Mouse (Mus musculus): ENCODE measurements around the gene Fbxo27. TPM values are rescaled to one million over a fixed set of nuclear protein-coding genes. Genes with fewer than 3 reads are reported as not detected.
"Not testable (repeated sequence)": the region's sequence is repeated elsewhere in the genome, so short reads cannot be mapped to it uniquely, and the experiment has no call there.

Gene Fbxo27
- total and polyA plus RNA-seq, 3 experiments = not detected

- Histone ChIP-seq H3K27ac (ENCODE audit: insufficient read depth, low read depth) (no peak overlapping the region), H3K36me3 (replicated peaks in 1 of 2; ENCODE audit: control insufficient read depth in 1 of 2, insufficient read depth in 1 of 2, low read length in 1 of 2) (no peaks in the 10 kb centered on the region), H3K9ac (ENCODE audit: insufficient read depth, low read depth) (no peak overlapping the region), H3K9me3 (replicated peaks; ENCODE audit: low read length) (no peaks in the 10 kb centered on the region), H3K79me2 (replicated peaks; ENCODE audit: control insufficient read depth, extremely low read depth, insufficient read depth, poor library complexity, severe bottlenecking) (no peaks in the 10 kb centered on the region), H3K4me2 (ENCODE audit: insufficient read depth, low read depth, poor library complexity, severe bottlenecking) (no peak overlapping the region), H3K4me3 (replicated peaks in 1 of 3; ENCODE audit: low read depth in 2 of 3, low read length in 2 of 3, poor library complexity in 1 of 3) (no peak overlapping the region), H3K4me1 (ENCODE audit: control insufficient read depth in 1 of 2, insufficient read depth in 2 of 2) (peaks cover 1 to 15% of the 10 kb centered on the region in 2 experiments), H3K27me3 (replicated peaks) (no peaks in the 10 kb centered on the region)
- dilution Hi-C loops (cut with MboI; ENCODE audit: extremely low pct_ligation_motif_present, extremely low pct_unique_long_range_greater_than_20kb, low sequenced_read_pairs) = no loop called here
- peak; percentile 39 for DNase-seq (ENCODE audit: extremely low read depth)
- no peak for TF ChIP-seq TBP (conservative IDR thresholded peaks at IDR 0.05; ENCODE audit: low read depth, low read length)
- TF ChIP-seq SIN3A (IDR thresholded peaks at IDR 0.05; ENCODE audit: low read length) = no peak
- TF ChIP-seq MXI1 (IDR thresholded peaks at IDR 0.05; ENCODE audit: low read depth, low read length) = no peak
- 0 out of 2 replicates have a peak, but pooled peaks have one; percentile 39 for TF ChIP-seq ELF1 (IDR thresholded peaks at IDR 0.05; ENCODE audit: low read depth, low read length)
- no peak for TF ChIP-seq POLR2A (IDR thresholded peaks at IDR 0.05; ENCODE audit: low read depth, low read length)
- no peak for TF ChIP-seq TCF12 (IDR thresholded peaks at IDR 0.05; ENCODE audit: low read depth, low read length)
- TF ChIP-seq MAFK (IDR thresholded peaks at IDR 0.05; ENCODE audit: insufficient replicate concordance, low read length) = no peak
- no peak for TF ChIP-seq ETS1 (conservative IDR thresholded peaks at IDR 0.05; ENCODE audit: low read depth, low read length)
- in situ Hi-C loops (cut with MboI; ENCODE audit: low pct_ligation_motif_present, low pct_unique_long_range_greater_than_20kb, low sequenced_read_pairs) = no loop called here
These were observed 21.5 kb upstream of the Fbxo27 start for GRCm38 (mm10) chr7:28671172-28671571.

GRCm38 (mm10) chr7:28672276-28672675, 20.4 kb upstream of the Fbxo27 start:
- no peak for DNase-seq (ENCODE audit: extremely low read depth)
- Histone ChIP-seq H3K4me3 (replicated peaks in 1 of 3; ENCODE audit: low read depth in 2 of 3, low read length in 2 of 3, poor library complexity in 1 of 3) (no peak overlapping the region), H3K4me1 (ENCODE audit: control insufficient read depth in 1 of 2, insufficient read depth in 2 of 2) (peaks cover 0 to 13% of the 10 kb centered on the region in 2 experiments; a peak in 2 of 4 replicates), H3K27me3 (replicated peaks) (no peaks in the 10 kb centered on the region), H3K36me3 (replicated peaks in 1 of 2; ENCODE audit: control insufficient read depth in 1 of 2, insufficient read depth in 1 of 2, low read length in 1 of 2) (no peaks in the 10 kb centered on the region), H3K4me2 (ENCODE audit: insufficient read depth, low read depth, poor library complexity, severe bottlenecking) (no peak overlapping the region), H3K9ac (ENCODE audit: insufficient read depth, low read depth) (no peak overlapping the region), H3K27ac (ENCODE audit: insufficient read depth, low read depth) (no peak overlapping the region), H3K9me3 (replicated peaks; ENCODE audit: low read length) (no peaks in the 10 kb centered on the region), H3K79me2 (replicated peaks; ENCODE audit: control insufficient read depth, extremely low read depth, insufficient read depth, poor library complexity, severe bottlenecking) (no peaks in the 10 kb centered on the region)
- in situ Hi-C loops (cut with MboI; ENCODE audit: low pct_ligation_motif_present, low pct_unique_long_range_greater_than_20kb, low sequenced_read_pairs) = no loop called here
- TF ChIP-seq TBP (conservative IDR thresholded peaks at IDR 0.05; ENCODE audit: low read depth, low read length) = no peak
- no peak for TF ChIP-seq BHLHE40 (IDR thresholded peaks at IDR 0.05; ENCODE audit: low read depth, low read length)
- no peak for TF ChIP-seq SIN3A (IDR thresholded peaks at IDR 0.05; ENCODE audit: low read length)
- no peak for TF ChIP-seq CHD1 (IDR thresholded peaks at IDR 0.05; ENCODE audit: low read depth, low read length)
- no peak for TF ChIP-seq E2F4 (IDR thresholded peaks at IDR 0.05; ENCODE audit: insufficient replicate concordance, low read depth, low read length)
- TF ChIP-seq KAT2A (IDR thresholded peaks at IDR 0.05; ENCODE audit: insufficient replicate concordance, low read length) = no peak
- no peak for TF ChIP-seq EP300 (IDR thresholded peaks at IDR 0.05; ENCODE audit: low read length)
- no peak for TF ChIP-seq MXI1 (IDR thresholded peaks at IDR 0.05; ENCODE audit: low read depth, low read length)
- TF ChIP-seq ZKSCAN1 (IDR thresholded peaks at IDR 0.05; ENCODE audit: borderline replicate concordance, low read depth, low read length) = no peak
- dilution Hi-C loops (cut with MboI; ENCODE audit: extremely low pct_ligation_motif_present, extremely low pct_unique_long_range_greater_than_20kb, low sequenced_read_pairs) = no loop called here

GRCm38 (mm10) chr7:28672786-28673185, 19.9 kb upstream of the Fbxo27 start:
- H3K79me2 ChIP-seq (replicated peaks; ENCODE audit: control insufficient read depth, extremely low read depth, insufficient read depth, poor library complexity, severe bottlenecking); in situ Hi-C loops (cut with MboI; ENCODE audit: low pct_ligation_motif_present, low pct_unique_long_range_greater_than_20kb, low sequenced_read_pairs); H3K27me3 ChIP-seq (replicated peaks); dilution Hi-C loops (cut with MboI; ENCODE audit: extremely low pct_ligation_motif_present, extremely low pct_unique_long_range_greater_than_20kb, low sequenced_read_pairs); H3K36me3 ChIP-seq (replicated peaks in 1 of 2; ENCODE audit: control insufficient read depth in 1 of 2, insufficient read depth in 1 of 2, low read length in 1 of 2); H3K9me3 ChIP-seq (replicated peaks; ENCODE audit: low read length); H3K27ac ChIP-seq (ENCODE audit: insufficient read depth, low read depth); H3K9ac ChIP-seq (ENCODE audit: insufficient read depth, low read depth); H3K4me2 ChIP-seq (ENCODE audit: insufficient read depth, low read depth, poor library complexity, severe bottlenecking); H3K4me3 ChIP-seq (replicated peaks in 1 of 3; ENCODE audit: low read depth in 2 of 3, low read length in 2 of 3, poor library complexity in 1 of 3); DNase-seq (ENCODE audit: extremely low read depth): not testable (repeated sequence)
- H3K4me1 ChIP-seq (ENCODE audit: control insufficient read depth in 1 of 2, insufficient read depth in 2 of 2) = peaks cover 0 to 13% of the 10 kb centered on the region in 2 experiments; a peak in 2 of 4 replicates
